Mouse (Mus musculus) erythroblast, embryonic 14.5 days (primary cell): ENCODE results near the gene Rtp4.

ENCODE experiments used
- GATA1 ChIP-seq: IDR thresholded peaks from 2 replicates; pipeline ENCODE4 v1.6.1; 2012; ENCODE audit warnings: low read length, inconsistent platforms, mixed read lengths
- TAL1 ChIP-seq: IDR thresholded peaks from 3 replicates; pipeline ENCODE4 v1.6.1; 2012; ENCODE audit warnings: low read length, inconsistent platforms, mixed read lengths

GRCm38 (mm10) chr16:23482846-23483245 is 37.2 kb upstream of the Rtp4 start:
- TF ChIP-seq TAL1 (no peak), GATA1 (no peak)
